Mouse (Mus musculus): ENCODE results near the gene Nphp1. TPM values are rescaled to one million over a fixed set of nuclear protein-coding genes. Genes with fewer than 3 reads are reported as not detected.

Gene Nphp1
- total RNA-seq, 4 experiments from 2014 or later: 7.2 to 10.0 (median 8.9) TPM

Other genes with a start within 250 kb of the Nphp1 start
- under 1 TPM; 0.12 to 0.88 (median 0.25) TPM for gene Prom2, start 247.4 kb downstream of the Nphp1 start, total RNA-seq (2022)
- 1 to 10 TPM; 1.1 to 1.9 (median 1.6) TPM for gene Zfp661, start 201.8 kb downstream of the Nphp1 start, total RNA-seq (2022)
- 10 to 100 TPM; 82.2 to 90.5 (median 86.5) TPM for gene Mrps5, start 201.7 kb downstream of the Nphp1 start, total RNA-seq (2022)
- gene Mal, start 132.2 kb downstream of the Nphp1 start, total RNA-seq (2022): 10 to 100 TPM; 12.9 to 25.1 (median 18.7) TPM
- 1 to 10 TPM; 3.4 to 8.7 (median 6.4) TPM for gene Mall, start 59.0 kb downstream of the Nphp1 start, total RNA-seq (2022)
- gene Mtln, start 3.6 kb upstream of the Nphp1 start, total RNA-seq (2022): 10 to 100 TPM; 56.0 to 63.9 (median 62.7) TPM
- gene Bub1, start 43.0 kb upstream of the Nphp1 start, total RNA-seq (2022): under 1 TPM in 3 of 4 experiments, not detected in 1; 0.14 to 0.82 (median 0.46) TPM
- not detected for gene Acoxl, start 50.0 kb upstream of the Nphp1 start, total RNA-seq (2022)

Data from heart, adult 8-10 months (tissue).